1 mouse cellular context compared by ENCODE assay signal in the genomic region with DNA sequence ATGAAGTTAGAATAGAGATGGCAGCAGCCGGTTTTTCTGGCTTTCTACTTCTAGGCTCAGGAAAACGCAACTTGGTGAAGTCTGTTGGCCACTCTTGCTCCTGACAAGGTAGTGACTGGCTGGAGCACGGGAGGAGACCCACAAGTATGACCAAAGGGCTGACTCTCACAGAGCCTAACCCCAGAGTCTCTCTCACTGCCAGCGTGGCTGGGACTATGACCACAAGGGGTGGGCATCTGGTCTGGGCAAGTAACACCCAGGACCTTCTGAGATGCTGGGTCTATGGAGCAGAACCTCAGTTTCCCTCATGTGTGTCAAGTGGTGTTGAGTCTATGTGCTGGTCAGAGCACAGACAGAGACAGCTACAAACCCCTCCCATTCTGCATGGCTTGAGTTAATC.
A peak's percentile ranks its signal among the peaks of the same experiment; 100 is the strongest.
TF ChIP-seq lines count a peak whose summit lies in the region.

No protein-coding gene starts in this region.

TF ChIP-seq in MEL, 35 proteins besides CTCF, POLR2A, EP300 and RAD21:
- TF ChIP-seq MAZ (IDR thresholded peaks at IDR 0.05; ENCODE audit: low read depth, low read length) (0 out of 2 replicates have a peak, but pooled peaks have one; percentile 17), CHD1 (IDR thresholded peaks at IDR 0.05; ENCODE audit: low read depth, low read length) (no peak), MXI1 (IDR thresholded peaks at IDR 0.05; ENCODE audit: low read depth, low read length) (peak; percentile 16; the same call in 1 of the 2 replicates)
